Mouse (Mus musculus) ES-E14 (cell line): Measurements from ENCODE around the gene Tmem92.

Experiments used
- CHD2 ChIP-seq: IDR thresholded peaks from 2 replicates; pipeline ENCODE4 v1.6.1; 2014; ENCODE audit warnings: mild to moderate bottlenecking, low read depth, low read length, inconsistent platforms
- HCFC1 ChIP-seq: IDR thresholded peaks from 2 replicates; pipeline ENCODE4 v1.6.1; 2012; ENCODE audit warnings: low read length, inconsistent platforms, borderline replicate concordance; ENCODE audit not compliant: insufficient read depth
- ZC3H11A ChIP-seq: IDR thresholded peaks from 2 replicates; pipeline ENCODE4 v1.6.1; 2012; ENCODE audit warnings: low read depth, mild to moderate bottlenecking, inconsistent platforms, low read length, borderline replicate concordance

GRCm38 (mm10) chr11:94760364-94760763 is 22.1 kb downstream of the Tmem92 start:
- TF ChIP-seq HCFC1, result no peak
- TF ChIP-seq CHD2, result no peak
- TF ChIP-seq ZC3H11A, result no peak
